Mouse (Mus musculus) limb, embryonic 13.5 days (tissue): ENCODE measurements around the gene Commd4. TPM values are rescaled to one million over a fixed set of nuclear protein-coding genes. Genes with fewer than 3 reads are reported as not detected.
A peak's percentile ranks its signal among the peaks of the same experiment; 100 is the strongest.

Source experiments
- ATAC-seq: fragments of 200-750 bp; cut with Nextera tagmentation; 2 replicates; pipeline ENCODE4 v1.8.0; 2017; ENCODE audit warnings: low read depth, moderate number of reproducible peaks, moderate TSS enrichment; ENCODE audit not compliant: low FRiP score
- H3K27ac ChIP-seq: fragments of 300-500 bp; sonication (generic); 2 replicates; pipeline ENCODE4 v1.5.1; 2015; ENCODE audit warnings: inconsistent platforms, mild to moderate bottlenecking, moderate library complexity
- H3K27me3 ChIP-seq: fragments of 300-500 bp; sonication (generic); 2 replicates; pipeline ENCODE4 v1.6.1; 2015; ENCODE audit warnings: mild to moderate bottlenecking, inconsistent platforms
- H3K36me3 ChIP-seq: fragments of 300-500 bp; sonication (generic); 2 replicates; pipeline ENCODE4 v1.6.1; 2015; ENCODE audit warnings: inconsistent platforms, mild to moderate bottlenecking, moderate library complexity
- H3K4me1 ChIP-seq: fragments of 300-500 bp; sonication (generic); 2 replicates; pipeline ENCODE4 v1.6.1; 2015; ENCODE audit warnings: inconsistent platforms
- H3K4me2 ChIP-seq: fragments of 300-500 bp; sonication (generic); replicated peaks from 2 replicates; pipeline ENCODE4 v1.6.1; 2015; ENCODE audit warnings: inconsistent platforms, mild to moderate bottlenecking, moderate library complexity
- H3K4me3 ChIP-seq: fragments of 300-500 bp; sonication (generic); 2 replicates; pipeline ENCODE4 v1.5.1; 2015; ENCODE audit warnings: moderate library complexity, mild to moderate bottlenecking, inconsistent platforms
- H3K9ac ChIP-seq: fragments of 300-500 bp; sonication (generic); 2 replicates; pipeline ENCODE4 v1.6.1; 2015; ENCODE audit warnings: mild to moderate bottlenecking, inconsistent platforms
- H3K9me3 ChIP-seq: fragments of 300-500 bp; sonication (generic); 2 replicates; pipeline ENCODE4 v1.6.1; 2016; ENCODE audit warnings: inconsistent platforms
- WGBS: fragments of 180-500 bp; shearing (Covaris S2); methylation state at CpG from one replicate; pipeline ENCODE4 v1.1.7; 2015; 5-methylcytosine and 5-hydroxymethylcytosine counted together
- polyA plus RNA-seq: library from polyadenylated mRNA; unstranded; fragments of >200 nt; fragmentation: Nextera tagmentation; extraction: Ambion mirVana; gene quantifications from 2 replicates; pipeline ENCODE4 v1.2.1, GENCODE M21; 2015

Commd4 gene
- polyA plus RNA-seq, 1 experiment from 2014 or later = 91.5 TPM

DNA sequence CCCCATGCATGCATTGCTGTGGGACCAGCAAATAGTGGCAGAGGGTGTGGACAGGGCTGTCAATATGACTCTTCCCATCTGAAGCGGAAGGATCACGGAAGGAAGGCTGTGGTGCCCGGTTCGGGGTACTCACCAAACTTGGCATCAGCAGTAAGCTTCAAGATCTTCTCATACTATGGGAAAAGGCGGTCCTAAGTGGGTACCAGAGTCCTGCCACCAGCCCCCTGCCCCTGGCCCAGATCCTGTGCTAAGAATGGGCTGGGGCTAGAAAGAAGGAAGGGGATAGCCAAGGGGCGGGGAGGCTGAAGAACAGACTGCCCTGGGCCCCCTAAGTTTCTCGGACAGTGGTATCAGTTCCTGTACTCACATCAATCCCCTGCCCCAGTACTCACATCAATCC, 1.7 kb downstream of the Commd4 start:
- Histone ChIP-seq H3K4me2 (no peak overlapping the region; the same call in 1 of the 2 replicates), H3K9ac (no peak overlapping the region), H3K4me3 (no peak overlapping the region), H3K27ac (no peak overlapping the region), H3K4me1 (peaks cover 17% of the 10 kb centered on the region), H3K9me3 (no peaks in the 10 kb centered on the region), H3K27me3 (no peaks in the 10 kb centered on the region), H3K36me3 (peaks cover 16% of the 10 kb centered on the region)
- 92% methylated on average over 7 of the region's 7 CpGs for WGBS
- ATAC-seq = no peak

- Histone ChIP-seq H3K4me1 (peaks cover 16% of the 10 kb centered on the region), H3K9ac (no peak overlapping the region), H3K4me3 (no peak overlapping the region), H3K27me3 (no peaks in the 10 kb centered on the region), H3K27ac (no peak overlapping the region), H3K9me3 (no peaks in the 10 kb centered on the region), H3K36me3 (peaks cover 16% of the 10 kb centered on the region), H3K4me2 (no peak overlapping the region)
- WGBS = 34% methylated on average over 6 of the region's 6 CpGs
- no peak for ATAC-seq
Observed at GRCm38 (mm10) chr9:57152331-57152730, 5.8 kb downstream of the Commd4 start.

- Histone ChIP-seq H3K4me2 (no peak overlapping the region), H3K9ac (no peak overlapping the region), H3K27ac (no peak overlapping the region), H3K36me3 (peaks cover 10% of the 10 kb centered on the region), H3K27me3 (no peaks in the 10 kb centered on the region), H3K9me3 (no peaks in the 10 kb centered on the region), H3K4me1 (peaks cover 17% of the 10 kb centered on the region), H3K4me3 (no peak overlapping the region)
- ATAC-seq = no peak
- 79% methylated on average over 5 of the region's 5 CpGs for WGBS
Observed at GRCm38 (mm10) chr9:57150192-57150591, 7.9 kb downstream of the Commd4 start.

DNA sequence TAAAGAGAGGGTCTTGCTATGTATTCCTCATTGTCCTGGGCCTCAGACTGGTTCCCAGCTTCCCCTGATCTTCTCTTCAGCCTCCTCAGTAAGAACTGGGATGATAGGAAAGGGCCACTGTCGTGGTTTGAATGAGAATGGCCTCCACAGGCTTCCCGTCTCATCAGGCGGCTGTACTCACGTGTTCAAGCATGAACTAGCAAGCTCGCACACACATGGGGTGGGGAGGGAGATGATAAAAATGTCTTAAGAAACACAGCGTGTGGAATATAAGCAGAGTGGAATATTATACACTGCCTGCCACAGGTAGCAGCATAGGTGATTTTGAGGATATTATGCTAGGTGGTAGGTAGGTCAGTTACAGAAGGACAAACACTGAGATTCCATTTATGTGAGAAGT, 9.1 kb downstream of the Commd4 start:
- Histone ChIP-seq H3K4me2 (peak overlapping the region; percentile 82), H3K9ac (peak overlapping the region; percentile 82), H3K4me3 (peak overlapping the region; percentile 59), H3K27me3 (no peaks in the 10 kb centered on the region), H3K9me3 (no peaks in the 10 kb centered on the region), H3K4me1 (peaks cover 17% of the 10 kb centered on the region), H3K27ac (no peak overlapping the region), H3K36me3 (peaks cover 9% of the 10 kb centered on the region)
- no peak for ATAC-seq
- WGBS = 69% methylated on average over 6 of the region's 6 CpGs

DNA sequence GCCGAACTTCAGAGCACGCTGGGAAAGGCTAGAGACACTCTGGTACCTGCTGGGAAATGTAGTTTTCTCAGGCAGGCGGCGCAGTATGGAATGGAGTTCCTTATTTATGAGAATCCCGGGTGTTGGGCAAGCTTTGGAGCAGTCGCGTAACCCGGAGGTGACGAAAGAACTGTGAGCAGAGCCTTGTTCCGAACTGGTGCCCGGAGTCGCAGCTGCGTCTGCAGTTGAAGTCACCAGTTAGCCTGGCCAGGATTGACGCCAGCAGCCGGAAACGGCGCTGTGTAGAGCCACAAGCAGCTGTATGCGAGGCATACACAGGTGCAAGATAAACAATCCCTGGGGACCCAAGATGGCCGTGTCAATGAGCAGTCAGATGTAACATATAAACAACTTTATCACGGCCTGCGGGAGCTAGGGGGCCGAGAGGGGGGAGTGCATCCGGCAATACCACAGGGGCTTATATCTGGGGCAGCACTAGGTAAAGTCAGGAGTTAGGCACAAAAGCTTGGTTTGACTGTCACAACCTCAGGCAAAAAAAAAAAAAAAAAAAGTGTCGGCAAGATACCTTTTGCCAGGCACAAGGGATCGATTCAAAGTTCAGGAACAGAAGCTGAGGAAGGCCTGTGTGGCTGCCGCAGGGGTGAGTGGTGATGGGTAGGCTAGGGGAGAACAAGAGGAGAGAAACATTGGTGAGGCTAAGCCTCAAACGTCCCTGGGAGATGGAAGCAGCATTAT, 9.8 kb downstream of the Commd4 start, which contains the start of gene Neil1:
Gene Neil1 (minus strand): TSS at position 162 of the 735 bp plus-strand sequence.
- Histone ChIP-seq H3K27ac (peak within 1 kb of the TSS; percentile 89), H3K4me3 (peak within 1 kb of the TSS; percentile 59), H3K4me2 (peak within 1 kb of the TSS; percentile 82), H3K27me3 (no peaks in the 10 kb centered on the region), H3K9me3 (no peaks in the 10 kb centered on the region), H3K36me3 (peaks cover 16% of the 10 kb centered on the region), H3K4me1 (peaks cover 17% of the 10 kb centered on the region), H3K9ac (peak within 1 kb of the TSS; percentile 82)
- WGBS = under 1% methylated on average over 27 of the region's 27 CpGs
- peak; percentile 92 for ATAC-seq

GRCm38 (mm10) chr9:57147205-57148143, 10.7 kb downstream of the Commd4 start:
- H3K36me3 ChIP-seq = peaks cover 24% of the 10 kb centered on the region
- H3K4me3 ChIP-seq = peak overlapping the region; percentile 59
- H3K9ac ChIP-seq = peak overlapping the region; percentile 82
- peak; percentile 17; the same call in 1 of the 2 replicates for ATAC-seq
- WGBS = 9% methylated on average over 19 of the region's 19 CpGs
- H3K9me3 ChIP-seq = no peaks in the 10 kb centered on the region
- peak overlapping the region; percentile 82 for H3K4me2 ChIP-seq
- peaks cover 17% of the 10 kb centered on the region for H3K4me1 ChIP-seq
- H3K27me3 ChIP-seq = no peaks in the 10 kb centered on the region
- peak overlapping the region; percentile 89 for H3K27ac ChIP-seq

DNA sequence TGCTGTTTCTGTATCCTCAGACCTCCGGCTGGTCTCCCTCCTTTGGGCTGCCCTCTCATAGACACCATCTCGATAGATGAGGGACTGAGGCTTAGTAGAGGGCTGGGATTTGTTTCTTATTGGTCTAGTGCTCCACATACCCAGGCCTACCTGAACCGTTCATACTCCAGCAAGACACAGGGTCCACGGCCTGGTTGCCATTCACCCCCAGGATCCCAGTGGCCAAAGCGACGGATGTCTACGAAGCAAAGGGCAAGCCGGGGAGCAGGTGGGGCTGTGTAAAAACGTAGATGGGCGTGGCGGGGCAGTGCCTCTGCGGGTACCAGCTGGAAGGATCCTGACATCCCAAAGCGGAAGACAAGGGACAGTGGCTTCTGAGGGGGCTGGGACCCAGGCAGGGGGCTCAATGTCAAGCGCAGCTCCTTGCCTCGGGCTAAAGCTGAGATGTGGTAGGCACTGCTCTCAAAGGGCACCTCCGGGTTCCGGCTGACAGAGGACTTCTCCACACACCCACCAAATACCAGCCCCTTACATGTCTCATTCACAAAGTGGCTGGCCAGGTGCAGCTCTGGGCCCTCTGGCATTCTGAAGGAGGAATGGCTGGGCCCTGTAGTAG, 11.6 kb downstream of the Commd4 start:
- no peak overlapping the region for H3K4me3 ChIP-seq
- WGBS = 85% methylated on average over 17 of the region's 17 CpGs

DNA sequence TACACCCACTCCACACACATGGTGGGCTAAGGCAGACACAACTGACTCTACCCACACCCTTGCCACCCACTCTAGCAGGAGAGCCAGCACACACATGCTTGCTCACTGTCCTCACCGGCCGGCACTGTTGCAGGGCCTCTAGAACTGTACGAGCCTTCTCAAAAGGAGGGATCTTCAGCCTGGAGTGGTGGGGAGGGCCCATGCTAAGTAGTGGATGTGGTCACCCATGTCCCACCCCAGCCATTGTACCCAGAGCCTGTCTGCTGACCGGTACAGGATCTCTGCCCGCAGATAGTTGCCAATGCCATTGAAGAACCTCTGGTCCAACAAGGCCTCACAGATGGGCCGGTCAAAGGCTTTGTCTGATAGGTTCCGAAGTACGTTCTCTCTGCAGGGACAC, 13.3 kb downstream of the Commd4 start:
- no peak for ATAC-seq
- Histone ChIP-seq H3K4me1 (peaks cover 17% of the 10 kb centered on the region), H3K4me2 (no peak overlapping the region), H3K9ac (no peak overlapping the region), H3K9me3 (no peaks in the 10 kb centered on the region), H3K27me3 (no peaks in the 10 kb centered on the region), H3K27ac (no peak overlapping the region), H3K36me3 (peaks cover 51% of the 10 kb centered on the region), H3K4me3 (no peak overlapping the region)
- 96% methylated on average over 8 of the region's 8 CpGs for WGBS

More for the DNA sequence above, 11.6 kb downstream of the Commd4 start:
- Histone ChIP-seq H3K9ac (peak overlapping the region; percentile 82; the same call in 1 of the 2 replicates), H3K27ac (no peak overlapping the region), H3K9me3 (no peaks in the 10 kb centered on the region), H3K27me3 (no peaks in the 10 kb centered on the region), H3K4me2 (peak overlapping the region; percentile 82; the same call in 1 of the 2 replicates), H3K4me1 (peaks cover 17% of the 10 kb centered on the region), H3K36me3 (peaks cover 33% of the 10 kb centered on the region)
- no peak for ATAC-seq

GRCm38 (mm10) chr9:57143212-57143611, 14.9 kb downstream of the Commd4 start:
- Histone ChIP-seq H3K27ac (no peak overlapping the region), H3K4me2 (no peak overlapping the region), H3K4me1 (peaks cover 11% of the 10 kb centered on the region), H3K4me3 (no peak overlapping the region), H3K9ac (no peak overlapping the region), H3K36me3 (peaks cover 67% of the 10 kb centered on the region), H3K27me3 (no peaks in the 10 kb centered on the region), H3K9me3 (no peaks in the 10 kb centered on the region)
- ATAC-seq = no peak
- WGBS = 88% methylated on average over 11 of the region's 11 CpGs

DNA sequence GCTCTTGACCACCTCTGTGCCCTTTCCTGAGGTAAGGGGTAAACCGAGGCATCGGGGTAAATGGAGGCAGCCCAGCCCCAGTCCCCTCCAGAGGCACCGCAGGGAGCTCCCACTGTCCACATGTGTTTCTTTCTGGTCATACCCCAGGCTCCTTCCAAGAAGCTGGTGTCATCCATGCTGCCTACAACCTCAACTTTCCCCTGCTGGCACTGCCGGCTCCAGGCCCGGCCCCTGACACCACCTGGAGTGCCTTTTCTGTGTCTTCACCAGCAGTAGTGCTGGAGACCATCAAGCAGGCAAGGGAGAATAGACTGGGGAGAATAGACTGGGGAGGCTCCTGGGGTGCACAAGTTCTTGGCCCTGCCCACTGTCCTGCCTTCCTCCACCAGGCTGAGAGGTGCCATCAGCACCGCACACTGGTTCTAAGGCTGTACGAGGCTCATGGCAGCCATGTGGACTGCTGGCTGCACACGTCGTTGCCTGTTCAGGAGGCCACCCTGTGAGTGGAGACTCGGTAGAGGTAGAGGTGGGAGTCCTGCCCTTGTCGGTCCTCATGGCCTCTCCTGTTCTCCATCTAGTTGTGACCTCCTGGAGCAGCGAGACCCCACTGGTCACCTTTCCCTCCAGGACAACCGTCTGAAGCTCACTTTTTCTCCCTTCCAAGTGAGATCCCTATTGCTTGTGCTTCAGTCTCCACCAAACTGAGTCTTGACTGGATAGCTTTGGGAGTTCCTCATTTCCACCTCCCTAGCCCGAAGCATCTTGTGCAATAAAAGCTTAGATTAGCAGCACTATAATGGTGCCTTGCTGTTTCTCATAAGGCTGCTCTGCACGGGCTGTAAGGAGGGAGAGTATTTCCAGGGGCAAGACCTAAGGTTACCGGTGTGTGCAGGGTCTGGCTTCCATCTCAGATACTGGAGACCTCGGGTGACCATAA, 16.4 kb downstream of the Commd4 start:
- H3K4me1 ChIP-seq = peaks cover 3% of the 10 kb centered on the region
- no peak overlapping the region for H3K9ac ChIP-seq
- H3K4me2 ChIP-seq = no peak overlapping the region
- no peak overlapping the region for H3K27ac ChIP-seq
- no peaks in the 10 kb centered on the region for H3K27me3 ChIP-seq
- ATAC-seq = no peak
- H3K9me3 ChIP-seq = no peaks in the 10 kb centered on the region
- peaks cover 82% of the 10 kb centered on the region for H3K36me3 ChIP-seq
- WGBS = 88% methylated on average over 17 of the region's 17 CpGs
- no peak overlapping the region for H3K4me3 ChIP-seq

DNA sequence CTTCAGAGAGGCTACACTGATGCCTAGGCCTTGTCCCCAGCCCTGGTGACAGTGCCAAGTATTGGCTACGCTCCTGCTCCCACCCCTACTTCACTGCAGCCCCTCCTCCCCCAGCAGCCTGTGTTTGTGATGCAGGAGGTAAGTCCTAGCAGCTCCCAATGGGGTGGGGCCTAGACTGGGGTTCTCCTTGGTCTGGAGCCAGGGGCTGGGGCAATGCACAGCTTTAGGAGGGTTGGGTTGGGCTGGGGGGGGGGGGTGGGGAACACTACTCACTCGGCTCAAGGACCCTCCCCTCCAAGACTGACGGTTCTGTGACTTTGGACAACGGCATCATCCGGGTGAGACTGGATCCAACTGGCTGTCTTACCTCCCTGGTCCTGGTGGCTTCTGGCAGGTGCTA, 18.6 kb downstream of the Commd4 start:
- Histone ChIP-seq H3K36me3 (peaks cover 98% of the 10 kb centered on the region), H3K27ac (no peak overlapping the region), H3K9ac (no peak overlapping the region), H3K4me3 (no peak overlapping the region), H3K4me1 (no peaks in the 10 kb centered on the region), H3K9me3 (no peaks in the 10 kb centered on the region), H3K4me2 (no peak overlapping the region), H3K27me3 (no peaks in the 10 kb centered on the region)
- ATAC-seq = no peak
- 95% methylated on average over 5 of the region's 5 CpGs for WGBS
